Mouse (Mus musculus) lung, postnatal 0 days (tissue): ENCODE data around the gene Map3k7cl. TPM values are rescaled to one million over a fixed set of nuclear protein-coding genes. Genes with fewer than 3 reads are reported as not detected.

Experiments used
- ATAC-seq: fragments of 200-750 bp; cut with Nextera tagmentation; 2 replicates; pipeline ENCODE4 v1.8.0; 2017; ENCODE audit warnings: moderate library complexity
- DNase-seq: peaks from one replicate; pipeline ENCODE4 v3.0.0-alpha.2; 2016; ENCODE audit warnings: low spot score
- H3K27ac ChIP-seq: fragments of 300-500 bp; sonication (generic); 2 replicates; pipeline ENCODE4 v1.5.1; 2014; ENCODE audit warnings: antibody characterized with exemption, mild to moderate bottlenecking, low read length, mixed read lengths
- H3K27me3 ChIP-seq: fragments of 300-500 bp; sonication (generic); replicated peaks from 2 replicates; pipeline ENCODE4 v1.6.1; 2014; ENCODE audit warnings: low read length, mixed read lengths; ENCODE audit not compliant: insufficient read depth
- H3K36me3 ChIP-seq: fragments of 300-500 bp; sonication (generic); 2 replicates; pipeline ENCODE4 v1.6.1; 2014; ENCODE audit warnings: low read length, mixed read lengths; ENCODE audit not compliant: insufficient read depth
- H3K4me1 ChIP-seq: fragments of 300-500 bp; sonication (generic); 2 replicates; pipeline ENCODE4 v1.6.1; 2014; ENCODE audit warnings: antibody characterized with exemption, low read depth, low read length, mixed read lengths; ENCODE audit not compliant: insufficient read depth
- H3K4me2 ChIP-seq: fragments of 300-500 bp; sonication (generic); replicated peaks from 2 replicates; pipeline ENCODE4 v1.6.1; 2014; ENCODE audit warnings: low read depth, mild to moderate bottlenecking, low read length, moderate library complexity, mixed read lengths
- H3K4me3 ChIP-seq: fragments of 300-500 bp; sonication (generic); 2 replicates; pipeline ENCODE4 v1.5.1; 2014; ENCODE audit warnings: low read depth, low read length
- H3K9ac ChIP-seq: fragments of 300-500 bp; sonication (generic); replicated peaks from 2 replicates; pipeline ENCODE4 v1.6.1; 2014; ENCODE audit warnings: low read depth, mild to moderate bottlenecking
- H3K9me3 ChIP-seq: fragments of 300-500 bp; sonication (generic); 2 replicates; pipeline ENCODE4 v1.6.1; 2016; ENCODE audit warnings: low read length, mixed read lengths
- CTCF ChIP-seq: IDR thresholded peaks from 2 replicates; pipeline ENCODE4 v1.5.1; 2016; ENCODE audit warnings: antibody characterized with exemption, mild to moderate bottlenecking
- EP300 ChIP-seq: IDR thresholded peaks from 2 replicates; pipeline ENCODE4 v1.6.1; 2016; ENCODE audit warnings: antibody characterized with exemption, mild to moderate bottlenecking, control low read depth
- WGBS: fragments of 180-500 bp; shearing (Covaris S2); extraction: QIAGEN DNeasy Blood & Tissue Kit; methylation state at CpG from one replicate; pipeline ENCODE4 v1.1.7; 2014; 5-methylcytosine and 5-hydroxymethylcytosine counted together
- polyA plus RNA-seq: library from polyadenylated mRNA; unstranded; fragments of >200 nt; fragmentation: Nextera tagmentation; extraction: Ambion mirVana; gene quantifications from 2 replicates; pipeline ENCODE4 v1.2.1, GENCODE M21; 2015

Map3k7cl gene
- polyA plus RNA-seq, 1 experiment from 2014 or later: 0.38 TPM

DNA sequence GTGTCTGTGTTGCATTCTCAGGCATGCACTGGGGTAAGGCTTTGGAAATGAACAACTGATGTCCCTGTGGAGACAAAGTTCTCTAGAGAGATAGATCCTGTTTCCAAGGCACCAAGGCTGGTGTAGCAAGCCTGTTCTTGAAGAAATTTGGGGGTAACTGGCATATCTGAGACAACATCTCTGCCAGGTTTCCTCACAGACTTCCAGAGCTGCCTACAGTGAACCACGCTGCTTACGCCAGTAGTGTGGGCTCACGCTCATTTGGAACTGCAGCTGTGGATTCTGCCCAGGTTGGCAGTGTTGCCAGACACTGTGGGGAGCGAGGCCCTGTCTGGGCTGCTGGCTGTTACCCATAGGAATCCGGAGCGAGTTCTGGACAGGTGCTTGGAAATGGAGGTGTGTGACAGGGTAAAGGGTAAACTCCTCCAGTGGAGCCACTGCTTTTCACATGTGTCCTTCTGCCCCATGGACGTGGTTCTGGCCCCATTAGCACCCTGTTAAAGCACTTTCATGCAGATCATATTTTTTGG lies 16.5 kb downstream of the Map3k7cl start:
- Histone ChIP-seq H3K36me3 (no peaks in the 10 kb centered on the region), H3K4me2 (no peak overlapping the region), H3K27ac (no peak overlapping the region), H3K4me1 (no peaks in the 10 kb centered on the region), H3K9me3 (no peaks in the 10 kb centered on the region), H3K9ac (no peak overlapping the region), H3K27me3 (no peaks in the 10 kb centered on the region), H3K4me3 (no peak overlapping the region)
- ATAC-seq (no peak), DNase-seq (no peak)
- WGBS: 86% methylated on average over 7 of the region's 7 CpGs
- TF ChIP-seq CTCF: no peak
- TF ChIP-seq EP300: no peak

DNA sequence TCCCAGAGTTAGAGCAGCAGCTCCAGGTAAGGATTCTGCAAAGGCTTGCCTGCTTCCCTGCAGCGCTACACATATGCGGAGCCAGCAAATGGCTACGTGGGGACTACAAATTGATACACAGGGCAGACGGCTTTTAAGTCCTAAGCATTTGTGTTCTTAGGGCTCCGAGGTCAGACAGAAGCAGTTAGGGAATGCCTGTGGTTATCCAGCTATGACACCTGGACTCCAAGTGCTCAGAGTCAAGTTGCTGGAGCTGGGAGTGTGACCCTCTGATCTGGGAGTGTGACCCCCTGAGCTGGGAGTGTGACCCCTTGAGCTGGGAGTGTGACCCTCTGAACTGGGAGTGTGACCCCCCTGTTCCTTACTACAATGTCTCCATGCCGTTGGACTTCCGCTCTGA lies 17.2 kb downstream of the Map3k7cl start:
- 68% methylated on average over 7 of the region's 7 CpGs for WGBS
- Histone ChIP-seq H3K4me3 (no peak overlapping the region), H3K36me3 (no peaks in the 10 kb centered on the region), H3K4me1 (no peaks in the 10 kb centered on the region), H3K9ac (no peak overlapping the region), H3K4me2 (no peak overlapping the region), H3K27me3 (no peaks in the 10 kb centered on the region), H3K9me3 (no peaks in the 10 kb centered on the region), H3K27ac (no peak overlapping the region)
- ATAC-seq (no peak), DNase-seq (no peak)
- TF ChIP-seq EP300 (no peak), CTCF (no peak)

DNA sequence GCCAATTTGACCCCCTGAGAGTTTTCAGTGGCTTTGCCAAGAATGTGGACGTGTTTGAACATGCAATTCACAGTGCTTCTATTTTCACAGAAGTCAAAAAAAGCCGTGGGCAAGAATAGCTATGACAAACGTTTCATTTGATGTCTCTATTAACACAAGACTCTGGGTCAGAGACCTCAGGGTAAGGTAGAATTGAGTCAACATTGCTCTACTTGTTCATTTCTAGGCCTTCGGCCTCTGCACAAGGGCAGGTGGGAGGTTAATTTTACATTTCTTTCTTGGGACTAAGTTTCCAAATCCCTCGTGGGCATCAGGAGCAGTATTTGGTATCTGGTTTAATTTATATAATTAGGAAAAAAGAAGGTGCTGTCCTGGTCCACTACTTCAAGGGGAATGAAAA lies 20.3 kb downstream of the Map3k7cl start:
- H3K4me3 ChIP-seq: no peak overlapping the region
- no peak overlapping the region for H3K4me2 ChIP-seq
- TF ChIP-seq EP300 (no peak), CTCF (no peak)
- WGBS: 50% methylated on average over 5 of the region's 5 CpGs
- no peak overlapping the region for H3K9ac ChIP-seq
- no peaks in the 10 kb centered on the region for H3K36me3 ChIP-seq
- ATAC-seq (no peak), DNase-seq (no peak)
- H3K27me3 ChIP-seq: no peaks in the 10 kb centered on the region
- no peak overlapping the region for H3K27ac ChIP-seq
- H3K4me1 ChIP-seq: no peaks in the 10 kb centered on the region
- H3K9me3 ChIP-seq: no peaks in the 10 kb centered on the region

DNA sequence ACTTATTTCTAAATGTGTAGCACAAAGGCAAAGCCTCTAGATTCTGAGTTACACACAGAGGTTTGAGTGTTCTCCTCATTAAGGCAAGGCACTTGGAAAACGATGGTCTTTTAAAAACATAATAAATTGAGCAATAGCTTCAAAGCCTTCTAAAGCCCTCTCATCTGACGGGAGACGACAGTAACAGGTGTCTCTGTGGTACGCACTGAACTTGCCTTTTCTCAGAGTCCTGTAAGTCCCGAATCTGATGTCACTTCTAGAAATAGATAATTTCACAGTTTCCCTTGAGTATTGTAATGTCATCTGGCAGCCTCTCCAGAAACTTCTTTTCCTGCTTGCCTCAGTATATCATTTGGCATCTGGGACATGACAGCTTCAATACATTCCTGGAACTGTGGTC lies 21.0 kb downstream of the Map3k7cl start:
- Histone ChIP-seq H3K9me3 (no peaks in the 10 kb centered on the region), H3K4me1 (no peaks in the 10 kb centered on the region), H3K4me2 (no peak overlapping the region), H3K4me3 (no peak overlapping the region), H3K27me3 (no peaks in the 10 kb centered on the region), H3K36me3 (no peaks in the 10 kb centered on the region), H3K9ac (no peak overlapping the region), H3K27ac (no peak overlapping the region)
- no peak for DNase-seq
- ATAC-seq: no peak
- no peak for TF ChIP-seq CTCF
- TF ChIP-seq EP300: no peak
- WGBS: 65% methylated on average over 5 of the region's 5 CpGs

DNA sequence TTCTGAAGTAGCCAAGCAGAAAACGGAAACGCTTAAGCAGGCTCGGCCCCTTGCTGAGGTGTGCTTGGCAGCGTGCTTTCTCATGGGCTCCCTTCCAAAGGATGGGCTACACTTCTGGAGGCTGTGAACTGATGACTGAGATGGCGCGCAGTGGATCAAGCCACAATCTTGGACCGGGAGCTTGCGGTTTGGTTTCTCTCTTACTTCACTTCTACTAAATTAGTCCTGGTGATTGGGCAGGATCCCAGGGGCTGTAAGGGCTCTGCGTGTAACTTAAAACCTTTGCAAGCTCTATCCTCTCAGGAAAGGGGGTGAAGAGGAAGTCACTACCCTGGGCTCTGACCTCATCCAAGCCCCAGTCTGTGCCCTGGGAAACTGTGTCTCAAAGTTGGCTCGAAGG lies 22.5 kb downstream of the Map3k7cl start:
- no peaks in the 10 kb centered on the region for H3K27me3 ChIP-seq
- H3K4me2 ChIP-seq: no peak overlapping the region
- H3K9ac ChIP-seq: no peak overlapping the region
- no peaks in the 10 kb centered on the region for H3K9me3 ChIP-seq
- 57% methylated on average over 10 of the region's 10 CpGs for WGBS
- no peak overlapping the region for H3K27ac ChIP-seq
- no peak for DNase-seq
- no peaks in the 10 kb centered on the region for H3K36me3 ChIP-seq
- H3K4me3 ChIP-seq: no peak overlapping the region
- TF ChIP-seq CTCF: no peak
- TF ChIP-seq EP300: no peak
- no peaks in the 10 kb centered on the region for H3K4me1 ChIP-seq
- no peak for ATAC-seq

DNA sequence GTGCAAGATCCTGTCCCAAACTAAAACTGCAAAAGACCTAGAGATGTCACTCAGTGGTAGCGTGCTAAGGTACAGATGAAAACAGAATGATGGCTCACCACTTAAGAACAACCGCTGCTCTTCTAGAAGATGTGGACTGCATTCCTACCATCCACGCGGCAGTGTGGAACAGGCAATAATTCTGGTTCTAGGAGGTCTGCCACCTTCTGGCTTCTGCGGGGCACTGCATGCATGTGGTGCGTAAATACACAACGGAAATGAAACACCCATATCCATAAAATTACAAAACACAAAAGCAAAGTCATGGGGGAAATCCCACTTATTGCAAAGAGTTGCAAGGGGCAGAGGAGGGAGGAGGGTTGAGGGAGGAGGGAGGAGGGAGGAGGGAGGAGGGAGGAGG lies 25.8 kb downstream of the Map3k7cl start:
- ATAC-seq: no peak
- 86% methylated on average over 7 of the region's 7 CpGs for WGBS
- no peaks in the 10 kb centered on the region for H3K9me3 ChIP-seq
- no peaks in the 10 kb centered on the region for H3K27me3 ChIP-seq
- no peak overlapping the region for H3K9ac ChIP-seq
- H3K4me3 ChIP-seq: no peak overlapping the region
- no peak overlapping the region for H3K4me2 ChIP-seq
- no peaks in the 10 kb centered on the region for H3K36me3 ChIP-seq
- peak; percentile 48 for TF ChIP-seq CTCF
- TF ChIP-seq EP300: no peak
- H3K4me1 ChIP-seq: no peaks in the 10 kb centered on the region
- no peak overlapping the region for H3K27ac ChIP-seq
- DNase-seq: no peak

DNA sequence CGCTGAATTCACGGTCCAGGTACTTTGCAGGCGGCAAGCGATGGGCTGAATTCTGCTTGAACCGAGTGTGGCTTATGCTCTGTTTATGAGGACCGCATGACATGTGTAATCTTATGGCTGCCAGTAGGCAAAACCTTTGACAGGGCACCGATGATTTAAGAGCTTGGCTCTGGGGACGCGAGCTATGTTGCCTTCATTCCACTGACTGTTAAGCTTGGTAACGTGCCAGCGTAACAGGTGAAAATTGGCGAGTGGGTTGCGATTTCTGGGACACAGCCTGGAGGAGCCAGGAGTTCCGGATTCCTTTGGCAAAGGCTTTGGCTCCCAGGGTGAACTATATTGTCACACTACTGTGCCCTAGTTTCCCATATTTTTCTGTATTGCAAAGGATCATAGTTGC lies 26.3 kb downstream of the Map3k7cl start:
- Histone ChIP-seq H3K27ac (no peak overlapping the region), H3K9me3 (no peaks in the 10 kb centered on the region), H3K4me1 (no peaks in the 10 kb centered on the region), H3K27me3 (no peaks in the 10 kb centered on the region), H3K36me3 (no peaks in the 10 kb centered on the region), H3K4me3 (no peak overlapping the region), H3K9ac (no peak overlapping the region), H3K4me2 (no peak overlapping the region)
- TF ChIP-seq EP300 (no peak), CTCF (no peak)
- ATAC-seq (no peak), DNase-seq (no peak)
- 81% methylated on average over 14 of the region's 14 CpGs for WGBS
